Mouse (Mus musculus): ENCODE results near the gene Hist3h2a.
A peak's percentile ranks its signal among the peaks of the same experiment; 100 is the strongest.

Gene Hist3h2a

GRCm38 (mm10) chr11:58968551-58968950 lies 14.1 kb downstream of the Hist3h2a start:
- no peak for DNase-seq (ENCODE audit: low read depth, low spot score)

GRCm38 (mm10) chr11:58969027-58969426 lies 14.5 kb downstream of the Hist3h2a start:
- DNase-seq (ENCODE audit: low read depth, low spot score), result no peak

GRCm38 (mm10) chr11:58969659-58970058 lies 15.2 kb downstream of the Hist3h2a start:
- no peak for DNase-seq (ENCODE audit: low read depth, low spot score)

DNA sequence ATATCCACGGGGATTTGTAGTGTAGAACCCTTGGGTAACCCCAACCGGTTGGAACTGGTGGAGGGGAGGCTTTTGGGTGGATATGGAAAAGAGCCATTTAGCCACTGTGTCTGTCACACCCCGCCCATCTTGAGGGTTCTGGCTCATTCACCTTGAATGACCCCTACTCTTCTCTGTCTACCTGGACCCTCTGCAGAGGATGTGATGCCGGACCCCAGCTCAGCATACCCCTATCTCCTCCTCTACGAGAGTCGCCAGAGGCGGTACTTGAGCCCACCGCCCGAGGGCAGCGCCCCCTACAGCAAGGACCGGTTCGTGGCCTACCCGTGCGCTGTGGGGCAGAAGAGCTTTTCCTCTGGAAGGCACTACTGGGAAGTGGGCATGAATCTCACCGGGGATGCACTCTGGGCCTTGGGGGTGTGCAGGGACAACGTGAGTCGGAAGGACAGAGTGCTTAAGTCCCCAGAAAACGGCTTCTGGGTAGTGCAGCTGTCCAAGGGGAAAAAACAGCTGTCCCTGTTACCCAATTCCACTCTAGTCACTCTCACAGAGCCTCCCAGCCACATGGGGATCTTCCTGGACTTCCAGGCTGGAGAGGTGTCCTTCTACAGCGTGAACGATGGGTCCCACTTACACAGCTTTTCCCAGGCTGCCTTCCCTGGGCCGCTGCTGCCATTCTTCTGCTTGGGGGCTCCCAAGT lies 16.5 kb downstream of the Hist3h2a start:
- no peak for DNase-seq (ENCODE audit: low read depth, low spot score)

DNA sequence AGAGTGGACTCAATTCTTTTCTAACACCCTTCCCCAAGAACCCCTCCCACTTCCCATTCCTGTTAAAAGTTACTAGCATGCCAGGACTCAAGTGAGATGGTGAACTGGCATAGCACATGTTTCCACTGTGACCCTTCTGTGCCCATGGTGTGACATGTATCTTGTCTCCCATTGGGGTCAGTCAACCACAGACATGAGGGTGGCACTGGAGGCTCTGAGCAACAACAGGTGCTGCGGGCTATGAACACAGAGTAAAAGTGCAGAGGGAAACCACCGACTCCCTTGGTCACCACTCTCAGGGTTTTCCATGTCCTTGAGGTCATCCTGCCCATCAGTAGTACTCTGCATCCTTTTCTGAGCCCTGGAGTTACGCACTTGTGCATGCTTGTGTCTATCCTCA lies 17.3 kb downstream of the Hist3h2a start:
- DNase-seq (ENCODE audit: low read depth, low spot score), result no peak

GRCm38 (mm10) chr11:58974414-58974813 lies 19.9 kb downstream of the Hist3h2a start:
- DNase-seq (ENCODE audit: low read depth, low spot score), result no peak

DNA sequence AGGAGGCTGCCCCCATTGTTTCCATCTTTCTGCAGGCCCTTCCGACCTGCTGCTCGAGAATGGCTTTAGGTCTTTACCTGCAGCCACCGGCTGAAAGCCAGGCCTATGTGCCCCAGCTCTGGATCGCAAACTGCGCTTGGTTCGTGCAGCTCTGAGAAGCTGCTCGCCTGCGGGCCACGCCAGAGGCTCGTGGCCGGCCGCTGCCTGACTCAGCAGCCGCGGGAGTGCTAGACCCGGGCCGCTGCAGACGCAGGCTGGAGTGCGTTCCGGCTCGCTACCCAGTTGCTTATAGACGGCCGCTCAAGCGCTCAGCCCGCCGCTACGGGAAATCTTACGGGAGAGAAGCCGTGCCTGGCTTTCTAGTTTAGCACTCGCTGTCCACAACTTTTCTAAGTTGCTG lies 22.7 kb downstream of the Hist3h2a start:
- DNase-seq (ENCODE audit: low read depth, low spot score), result peak; percentile 44

- DNase-seq (ENCODE audit: low read depth, low spot score), result no peak
Observed at GRCm38 (mm10) chr11:58977607-58978026, 23.1 kb downstream of the Hist3h2a start.

GRCm38 (mm10) chr11:58978027-58978705 lies 23.7 kb downstream of the Hist3h2a start, which contains the start of gene Trim11:
Gene Trim11, plus strand, starts transcription at chr11:58978093.
- DNase-seq (ENCODE audit: low read depth, low spot score), result peak; percentile 83

- DNase-seq (ENCODE audit: low read depth, low spot score), result no peak
Observed at GRCm38 (mm10) chr11:58978706-58979030, 24.2 kb downstream of the Hist3h2a start.

DNA sequence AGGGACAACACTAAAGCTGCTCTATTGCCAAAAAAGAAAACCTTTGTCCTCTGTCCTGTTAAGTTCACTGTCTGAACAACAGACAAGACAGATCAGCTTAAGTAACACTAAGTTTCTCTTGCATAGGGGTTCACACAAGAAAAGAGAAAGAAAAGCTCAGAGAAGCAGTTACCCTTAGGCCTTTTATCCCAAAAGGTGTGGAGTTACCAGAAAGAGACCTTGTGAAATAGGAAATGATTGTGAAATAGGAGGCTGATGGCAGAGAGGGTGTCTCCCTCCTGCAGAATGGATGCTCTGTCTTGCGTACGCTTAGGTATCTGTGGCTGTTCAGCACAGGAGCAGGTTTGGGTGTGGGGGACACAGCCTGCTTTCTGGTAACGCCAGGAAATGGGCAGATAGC lies 24.7 kb downstream of the Hist3h2a start:
- DNase-seq (ENCODE audit: low read depth, low spot score), result no peak

GRCm38 (mm10) chr11:58979661-58980060 lies 25.2 kb downstream of the Hist3h2a start:
- no peak for DNase-seq (ENCODE audit: low read depth, low spot score)

- no peak for DNase-seq (ENCODE audit: low read depth, low spot score)
Observed at GRCm38 (mm10) chr11:58980381-58980990, 26.0 kb downstream of the Hist3h2a start.

GRCm38 (mm10) chr11:58981541-58982447 lies 27.3 kb downstream of the Hist3h2a start:
- peak; percentile 86 for DNase-seq (ENCODE audit: low read depth, low spot score)

GRCm38 (mm10) chr11:58982471-58983097 lies 28.1 kb downstream of the Hist3h2a start:
- peak; percentile 21 for DNase-seq (ENCODE audit: low read depth, low spot score)

DNA sequence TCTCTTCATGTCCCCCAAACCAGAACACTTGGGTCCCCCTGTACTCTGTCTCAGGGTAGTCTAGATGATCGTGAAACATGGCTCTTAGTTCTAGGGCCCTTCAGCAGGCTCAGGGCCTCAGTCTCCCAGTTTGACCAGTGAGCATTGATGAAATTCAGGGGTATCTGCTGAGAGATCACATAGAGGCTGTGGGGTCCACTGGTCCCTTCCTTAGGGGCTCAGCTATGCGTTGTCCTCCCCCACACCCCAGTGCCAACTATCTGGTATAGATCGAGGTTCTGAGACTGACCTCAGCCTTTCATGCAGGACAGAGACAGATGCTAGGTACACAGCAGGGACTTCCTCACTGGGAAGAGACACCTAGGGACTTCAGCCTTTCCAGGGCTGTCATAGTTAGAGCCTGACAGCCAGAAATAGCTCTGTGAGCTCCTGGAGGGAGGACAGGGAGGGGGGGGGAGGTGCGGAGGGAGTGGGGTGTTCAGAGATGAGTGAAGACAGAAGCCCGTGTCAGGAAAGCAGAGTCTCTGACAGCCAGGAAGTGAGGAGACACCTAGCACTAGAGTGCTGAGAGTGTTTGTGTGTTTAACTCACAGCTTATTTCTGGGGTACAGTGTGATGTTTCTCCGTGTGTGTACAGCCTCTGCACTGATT lies 29.3 kb downstream of the Hist3h2a start:
- DNase-seq (ENCODE audit: low read depth, low spot score), result no peak

- DNase-seq (ENCODE audit: low read depth, low spot score), result no peak
Observed at GRCm38 (mm10) chr11:58984657-58985056, 30.2 kb downstream of the Hist3h2a start.

DNA sequence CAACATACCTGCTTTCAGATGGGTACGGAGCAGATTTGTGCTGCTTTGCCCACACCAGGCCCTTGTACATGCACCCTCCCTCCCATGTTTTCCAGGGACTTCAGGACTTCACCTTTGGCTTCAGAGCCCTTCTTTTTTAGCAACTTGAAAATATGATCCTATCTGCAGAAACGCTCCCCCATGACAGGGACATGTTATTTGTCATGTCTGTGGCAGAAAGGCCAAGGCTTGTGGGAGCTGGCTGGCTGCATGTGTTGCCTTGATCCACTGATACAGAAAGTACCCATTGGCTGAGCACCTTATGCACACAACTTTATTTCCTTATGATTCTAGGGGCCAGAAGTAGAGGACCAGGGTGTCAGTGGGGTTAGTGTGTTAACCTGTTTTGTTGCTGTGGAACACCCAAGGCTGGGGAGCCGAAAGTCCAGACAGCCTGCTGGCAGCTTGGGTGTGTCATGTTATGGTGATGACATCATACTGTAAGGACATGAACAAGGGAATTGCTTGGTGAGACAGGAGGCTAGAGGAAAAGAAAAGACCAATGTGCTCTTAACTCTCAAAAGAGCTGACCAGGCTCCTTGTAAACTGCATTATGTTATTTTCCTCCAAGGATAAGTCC lies 30.9 kb downstream of the Hist3h2a start:
- DNase-seq (ENCODE audit: low read depth, low spot score), result no peak

GRCm38 (mm10) chr11:58989166-58989565 lies 34.7 kb downstream of the Hist3h2a start:
- no peak for DNase-seq (ENCODE audit: low read depth, low spot score)

DNA sequence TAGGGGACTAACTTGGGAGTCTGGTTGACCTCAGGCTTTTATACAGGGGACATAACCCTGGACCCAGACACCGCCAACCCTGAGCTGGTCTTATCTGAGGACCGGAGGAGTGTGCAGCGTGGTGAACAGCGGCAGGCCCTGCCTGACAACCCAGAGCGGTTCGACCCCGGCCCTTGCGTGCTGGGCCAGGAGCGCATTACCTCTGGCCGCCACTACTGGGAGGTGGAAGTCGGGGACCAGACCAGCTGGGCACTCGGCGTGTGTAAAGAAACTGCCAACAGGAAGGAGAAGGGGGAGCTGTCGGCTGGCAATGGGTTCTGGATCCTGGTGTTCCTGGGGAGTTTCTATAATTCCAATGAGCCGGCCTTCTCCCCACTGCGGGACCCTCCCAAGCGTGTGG lies 35.7 kb downstream of the Hist3h2a start:
- no peak for DNase-seq (ENCODE audit: low read depth, low spot score)
